Mouse (Mus musculus) regulatory T cell (primary cell): ENCODE data around the gene Ndrg3.
"Not testable (repeated sequence)": the region's sequence is repeated elsewhere in the genome, so short reads cannot be mapped to it uniquely, and the experiment has no call there.

ENCODE experiments used
- in situ Hi-C: fragments of 300-600 bp; cut with MboI, MseI; formaldehyde crosslinking; loops from one replicate; pipeline ENCODE4 v1.15.1; 2025; ENCODE audit warnings: high pct_unique_total_duplicates

The Ndrg3 gene

DNA sequence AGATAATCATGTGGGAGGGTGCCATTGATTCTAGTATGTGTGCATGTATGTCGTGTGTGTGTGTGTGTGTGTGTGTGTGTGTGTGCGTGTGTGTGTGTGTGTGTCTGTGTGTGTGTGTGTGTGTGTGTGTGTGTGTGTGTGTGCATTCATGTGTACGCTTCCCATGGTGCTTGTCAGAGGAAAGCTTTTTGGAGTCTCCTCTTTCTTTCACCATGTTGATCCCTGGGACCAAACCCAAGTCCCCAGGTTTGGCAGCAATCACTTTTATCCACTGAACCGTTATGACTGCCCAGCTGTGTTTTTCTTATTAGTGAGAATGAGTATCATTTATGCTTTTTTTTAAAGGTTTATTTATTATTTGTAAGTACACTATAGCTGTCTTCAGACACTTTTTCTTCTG lies 89.4 kb downstream of the Ndrg3 start:
- in situ Hi-C loops, result loop anchor here (10.0 kb wide), 1 partner anchor 1438 kb away; no protein-coding TSS in a partner anchor

DNA sequence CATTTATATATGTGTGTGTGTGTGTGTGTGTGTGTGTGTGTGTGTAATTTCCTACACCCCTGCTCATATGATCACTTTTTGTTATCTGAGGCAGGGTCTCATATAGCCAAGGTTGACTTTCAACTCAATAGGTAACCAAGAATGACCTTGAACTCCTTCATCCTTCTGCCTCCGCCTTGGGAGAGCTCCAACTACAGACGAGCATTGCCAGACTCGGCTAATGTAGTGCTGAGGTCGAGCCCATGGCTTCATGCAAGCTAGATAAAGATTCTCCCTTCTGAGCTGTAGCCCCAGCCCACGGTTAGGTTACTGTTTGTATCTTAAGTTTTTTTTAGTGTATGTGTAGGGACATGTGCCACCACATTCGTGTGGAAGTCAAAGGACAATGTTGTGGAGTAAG lies 90.0 kb downstream of the Ndrg3 start:
- in situ Hi-C loops, result loop anchor here (10.0 kb wide), 1 partner anchor 1437 kb away; no protein-coding TSS in a partner anchor

DNA sequence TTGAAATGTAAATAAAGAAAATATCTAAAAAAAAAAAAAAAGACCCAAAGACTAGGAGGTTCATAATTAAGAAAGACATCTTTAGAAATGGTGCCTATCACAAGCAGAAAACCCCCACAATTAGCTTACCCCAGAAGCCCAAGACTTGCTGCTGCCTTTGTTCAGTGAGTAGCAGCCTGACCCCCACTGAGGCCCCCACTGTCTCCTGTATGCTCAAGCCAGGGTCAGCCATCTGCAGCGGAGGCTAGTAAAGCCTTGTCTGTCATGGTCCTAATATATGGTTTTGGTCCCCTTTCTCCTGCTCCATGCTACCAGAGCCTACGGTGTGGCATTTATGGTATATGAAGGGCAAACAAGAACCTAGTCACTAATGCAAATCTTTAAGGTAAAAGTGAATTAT lies 90.5 kb downstream of the Ndrg3 start:
- in situ Hi-C loops, result loop anchor here (10.0 kb wide), 1 partner anchor 1437 kb away; no protein-coding TSS in a partner anchor

DNA sequence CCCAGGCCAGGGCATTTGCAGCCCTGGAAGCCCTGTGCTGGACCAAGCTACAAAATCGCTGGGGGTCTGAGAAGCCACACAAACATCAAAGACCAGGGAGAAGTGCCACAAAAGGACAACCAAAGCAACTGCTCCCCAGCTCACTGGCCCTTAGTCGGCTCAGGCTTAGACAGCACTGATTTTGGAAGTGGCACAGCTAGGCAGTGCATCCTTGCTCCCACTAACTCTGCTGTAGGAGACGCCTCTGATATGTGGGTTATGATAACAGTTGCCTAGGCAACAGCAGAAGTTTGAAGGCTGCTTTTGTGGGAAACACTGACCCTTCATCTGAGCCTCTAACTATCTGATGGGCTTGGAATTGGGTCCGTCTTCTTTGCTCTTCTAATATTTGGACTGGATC lies 92.7 kb downstream of the Ndrg3 start:
- in situ Hi-C loops, result no loop called here

DNA sequence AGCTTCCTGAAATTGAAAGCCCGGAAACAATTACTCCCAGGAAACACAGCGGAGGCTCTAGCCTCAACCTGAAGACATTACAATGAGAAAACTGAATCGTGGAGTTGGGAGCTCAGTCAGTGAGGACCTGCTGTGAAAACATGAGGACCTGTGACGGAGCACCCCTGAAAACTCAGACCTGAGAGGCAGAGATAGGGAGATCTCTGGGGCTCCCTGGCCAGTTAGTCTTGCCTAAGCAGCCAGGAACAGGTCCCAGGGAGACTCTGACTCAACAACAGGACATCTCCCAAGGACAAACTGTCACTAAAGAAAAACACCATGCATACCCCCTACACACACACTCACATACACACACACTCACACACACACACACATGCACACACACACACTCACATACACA lies 93.5 kb downstream of the Ndrg3 start:
- in situ Hi-C loops, result no loop called here

DNA sequence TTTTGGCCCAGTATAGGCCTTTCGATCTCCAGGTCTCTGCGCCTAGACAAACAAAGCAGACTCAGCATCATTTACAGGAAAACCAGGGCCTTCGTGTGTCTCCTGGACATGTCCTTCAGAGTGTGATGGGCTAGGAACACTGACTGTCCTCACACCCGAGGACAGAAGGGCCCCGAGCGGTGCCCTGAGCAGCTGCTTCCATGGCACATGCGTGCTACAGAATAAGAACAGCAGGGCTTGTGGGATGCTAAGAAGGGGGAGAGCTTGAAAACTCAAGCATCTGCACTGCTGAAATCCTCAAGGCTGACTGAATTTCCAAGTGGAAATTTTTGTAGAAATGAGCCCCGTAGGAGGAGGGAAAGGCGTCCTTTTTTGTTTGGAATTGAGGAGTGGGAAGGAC lies 94.8 kb downstream of the Ndrg3 start:
- in situ Hi-C loops, result no loop called here

DNA sequence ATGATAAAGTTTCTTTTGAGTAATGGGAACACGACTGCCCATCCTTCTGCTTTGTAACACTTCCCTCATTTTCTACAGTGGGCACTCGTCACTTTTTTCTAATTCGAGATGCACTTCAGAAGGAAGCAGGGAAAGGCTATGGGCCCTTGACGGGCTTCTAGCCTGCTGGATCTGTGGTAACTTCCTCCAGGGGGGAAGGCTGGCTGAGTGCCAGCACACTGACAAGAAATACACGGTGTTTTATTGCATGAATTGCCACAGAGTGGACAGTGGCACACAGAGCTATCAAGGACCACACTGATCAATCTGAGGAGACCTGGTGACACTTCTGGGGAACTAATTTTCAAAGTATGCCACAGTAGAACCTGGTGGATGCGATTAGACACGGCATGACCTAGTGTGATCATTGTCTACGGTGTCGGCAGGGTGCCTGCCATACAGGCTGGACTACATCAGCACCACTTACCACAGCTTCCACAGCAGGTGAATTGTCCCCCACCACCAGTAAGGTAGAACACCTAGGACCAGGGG lies 95.4 kb downstream of the Ndrg3 start:
- in situ Hi-C loops, result no loop called here

DNA sequence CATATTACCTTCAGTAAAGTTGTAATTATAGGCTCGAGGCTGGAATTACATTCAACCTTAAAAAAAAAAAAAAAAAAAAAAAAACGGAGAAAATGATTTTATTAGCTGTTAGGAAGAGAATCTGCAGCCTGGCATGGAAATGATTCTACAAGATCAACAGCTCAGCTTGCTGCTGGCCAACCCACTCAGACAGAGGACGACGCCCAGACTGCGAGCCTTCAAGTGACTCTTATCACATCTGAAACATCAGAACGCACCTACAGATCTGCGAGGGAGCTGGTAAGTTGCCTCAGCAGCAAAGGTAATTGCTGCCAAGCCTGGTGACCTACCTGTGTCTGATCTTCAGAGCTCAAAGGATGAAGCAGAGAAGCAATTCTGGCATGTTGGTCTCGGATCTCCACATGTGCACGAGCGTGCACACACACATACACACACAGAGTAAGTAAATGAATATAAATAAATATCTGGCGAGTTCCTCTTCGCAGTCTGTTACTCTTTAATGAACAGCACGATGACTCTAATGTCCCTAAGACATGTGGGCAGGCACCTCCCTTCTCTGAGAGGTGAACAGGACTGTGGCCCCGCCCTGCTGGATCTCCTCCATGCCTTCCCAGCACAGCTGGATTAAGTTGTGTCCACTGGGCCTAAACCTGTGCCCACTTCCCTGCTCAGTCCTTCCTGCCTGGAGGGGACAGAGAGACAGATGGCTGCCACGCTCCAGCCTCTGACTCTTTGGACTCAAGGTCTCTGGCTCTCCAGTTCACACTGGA lies 97.2 kb downstream of the Ndrg3 start:
- in situ Hi-C loops, result no loop called here

DNA sequence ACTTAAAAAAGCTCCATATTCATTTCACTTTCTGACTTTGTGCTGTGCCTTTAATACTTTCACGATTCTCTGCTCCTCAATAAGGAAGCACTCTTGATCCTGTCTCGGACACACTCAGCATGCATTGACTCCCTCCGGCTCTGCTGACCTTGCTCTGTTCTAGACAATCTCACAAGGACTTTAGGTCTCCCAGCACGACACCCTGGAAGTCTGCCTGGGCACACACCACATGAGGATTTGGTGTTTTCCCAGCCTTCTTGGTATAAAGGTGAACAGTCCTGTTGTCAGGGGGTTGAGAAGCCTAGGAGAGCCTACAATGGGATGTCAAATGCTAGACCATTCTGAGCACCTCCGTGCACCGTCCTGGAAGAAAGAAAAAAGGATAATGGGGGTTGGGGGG lies 99.0 kb downstream of the Ndrg3 start:
- in situ Hi-C loops, result no loop called here

DNA sequence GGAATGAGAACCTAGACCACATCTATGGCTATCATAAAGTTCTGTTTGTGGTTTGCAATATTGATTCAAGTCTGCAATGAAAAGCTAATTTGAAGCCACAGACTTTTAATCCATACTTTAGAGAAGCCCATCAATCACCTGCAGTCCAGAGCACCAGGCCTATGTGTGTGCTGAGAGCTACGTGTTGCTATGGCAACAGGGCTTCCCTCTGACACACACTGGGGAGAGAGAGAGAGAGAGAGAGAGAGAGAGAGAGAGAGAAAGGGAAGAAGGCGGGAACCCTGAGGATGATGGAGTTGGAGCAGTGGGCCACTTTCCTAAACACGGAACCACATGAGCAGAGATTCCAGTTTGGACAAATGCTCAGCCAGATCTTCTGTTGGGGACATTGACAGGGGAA lies 99.6 kb downstream of the Ndrg3 start:
- in situ Hi-C loops, result no loop called here

DNA sequence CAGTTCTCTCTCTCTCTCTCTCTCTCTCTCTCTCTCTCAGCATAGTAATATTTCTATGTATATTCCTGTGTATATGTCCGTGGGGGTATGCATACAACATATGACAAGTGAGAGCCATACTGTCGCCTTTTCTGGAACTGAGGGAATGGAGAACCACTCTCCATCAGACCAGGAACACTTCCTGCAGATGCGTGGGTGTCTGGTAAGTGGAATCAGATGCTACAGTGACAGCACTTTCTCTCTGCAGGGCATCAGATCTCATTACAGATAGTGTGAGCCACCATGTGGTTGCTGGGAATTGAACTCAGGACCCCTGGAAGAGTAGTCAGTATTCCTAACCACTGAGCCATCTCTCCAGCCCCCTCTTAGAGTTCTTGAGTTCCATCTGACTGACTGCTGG lies 103.4 kb downstream of the Ndrg3 start:
- in situ Hi-C loops, result no loop called here

DNA sequence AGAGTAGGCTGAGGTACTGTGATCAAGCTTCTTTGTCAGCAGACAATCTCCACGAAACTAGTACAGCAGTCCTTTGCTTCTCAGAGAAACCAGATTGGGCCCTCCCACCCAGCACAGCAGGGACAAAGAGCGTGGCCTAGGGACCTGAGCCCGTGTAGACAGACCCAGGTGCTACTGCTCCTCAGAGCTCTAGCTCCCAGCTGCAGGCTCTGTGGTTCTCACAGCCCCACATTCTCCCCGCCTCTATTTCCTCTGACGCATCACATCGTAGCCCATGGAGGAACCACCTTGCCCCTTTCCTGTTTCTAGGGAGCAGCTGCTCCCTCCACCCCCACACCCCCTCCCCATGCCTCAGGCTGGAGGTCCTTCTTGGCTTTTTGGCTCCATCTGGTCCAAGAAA lies 104.8 kb downstream of the Ndrg3 start, which contains the start of gene Sla2:
Gene Sla2, minus strand, starts transcription at position 176 of the 400 bp plus-strand sequence.
- in situ Hi-C loops, result no loop called here

DNA sequence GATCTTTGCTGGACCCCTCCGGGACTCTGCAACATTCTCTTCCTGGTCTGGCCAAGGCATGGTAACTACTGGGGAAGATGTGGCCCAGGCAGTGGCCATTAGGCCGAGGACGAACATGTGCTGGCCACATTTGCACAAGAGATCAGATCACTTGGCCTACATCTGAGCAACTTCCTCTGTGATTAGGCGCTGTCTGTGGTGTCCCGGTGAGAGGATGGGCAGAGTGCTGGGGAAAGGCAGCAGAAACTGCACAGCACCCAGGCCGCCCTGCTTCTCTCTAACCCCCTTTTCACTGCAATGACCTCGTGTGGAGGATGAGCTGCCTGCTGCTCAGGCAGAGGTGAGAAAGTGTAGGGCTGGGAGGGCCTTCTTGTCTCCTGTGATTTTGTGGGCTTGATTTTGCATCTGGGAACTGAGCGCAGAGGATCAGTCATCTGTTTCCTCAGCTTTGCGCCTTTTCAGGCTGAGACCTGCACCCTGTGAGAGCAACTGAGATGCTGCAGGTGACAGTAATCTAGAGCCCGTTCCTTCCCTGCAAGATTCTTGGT lies 105.7 kb downstream of the Ndrg3 start:
- in situ Hi-C loops, result no loop called here

DNA sequence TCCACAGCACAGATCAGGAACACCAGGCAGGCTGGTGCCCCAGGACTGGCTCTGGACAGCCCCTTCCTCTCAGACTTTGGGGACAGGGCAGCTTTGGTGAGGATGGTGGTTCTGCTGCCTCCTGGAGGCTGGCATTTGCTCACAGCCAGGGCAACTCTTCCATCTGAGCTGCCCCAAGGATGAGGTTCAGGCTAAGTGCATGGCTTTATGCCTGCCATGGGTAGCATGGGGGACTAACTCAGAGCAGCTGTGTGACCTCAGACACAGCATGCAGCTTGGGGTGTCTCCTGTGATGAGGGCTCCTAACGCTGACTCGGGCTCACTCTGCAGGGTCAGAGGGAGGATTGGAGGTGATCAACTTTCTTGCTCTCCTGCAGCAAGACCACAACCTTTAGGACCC lies 106.2 kb downstream of the Ndrg3 start:
- in situ Hi-C loops, result not testable (repeated sequence)

DNA sequence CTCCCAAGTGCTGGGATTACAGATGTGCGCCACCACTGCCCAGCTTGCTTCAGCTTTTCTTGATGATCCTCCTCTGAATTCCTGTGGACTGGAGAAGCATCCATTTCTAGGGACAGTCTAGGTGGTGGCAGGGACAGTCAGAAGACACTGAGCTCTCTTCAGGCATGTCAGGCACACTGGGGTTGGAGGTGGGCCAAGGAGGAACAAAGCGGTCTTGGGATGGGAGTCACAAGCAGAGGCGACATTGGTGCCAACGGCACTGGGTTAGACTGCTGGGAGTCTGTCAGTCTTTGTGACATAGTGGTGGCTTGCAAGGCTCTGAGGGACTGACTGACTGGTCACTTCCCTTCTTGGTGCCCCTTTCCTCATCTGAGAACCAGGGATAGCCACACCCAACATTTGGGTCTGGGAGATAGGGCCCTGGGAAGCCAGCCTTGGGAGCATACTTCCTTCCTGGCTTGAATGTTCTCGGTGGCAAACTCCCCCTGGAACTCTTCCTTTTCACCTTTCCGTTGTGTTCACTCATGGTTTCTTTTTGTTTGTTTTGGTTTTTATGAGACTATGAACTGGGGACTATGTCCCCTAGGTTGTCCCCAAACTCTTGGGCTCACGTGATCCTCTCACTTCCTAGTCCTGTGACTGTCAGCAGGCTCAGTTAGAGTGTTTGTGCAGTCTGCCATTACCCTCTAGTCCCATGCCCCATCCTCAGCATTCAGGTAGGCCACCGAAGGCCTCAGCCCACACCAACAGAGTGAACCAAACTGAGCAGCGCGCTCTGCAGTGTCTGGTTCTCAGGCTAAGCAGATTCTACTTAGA lies 107.3 kb downstream of the Ndrg3 start:
- in situ Hi-C loops, result no loop called here

DNA sequence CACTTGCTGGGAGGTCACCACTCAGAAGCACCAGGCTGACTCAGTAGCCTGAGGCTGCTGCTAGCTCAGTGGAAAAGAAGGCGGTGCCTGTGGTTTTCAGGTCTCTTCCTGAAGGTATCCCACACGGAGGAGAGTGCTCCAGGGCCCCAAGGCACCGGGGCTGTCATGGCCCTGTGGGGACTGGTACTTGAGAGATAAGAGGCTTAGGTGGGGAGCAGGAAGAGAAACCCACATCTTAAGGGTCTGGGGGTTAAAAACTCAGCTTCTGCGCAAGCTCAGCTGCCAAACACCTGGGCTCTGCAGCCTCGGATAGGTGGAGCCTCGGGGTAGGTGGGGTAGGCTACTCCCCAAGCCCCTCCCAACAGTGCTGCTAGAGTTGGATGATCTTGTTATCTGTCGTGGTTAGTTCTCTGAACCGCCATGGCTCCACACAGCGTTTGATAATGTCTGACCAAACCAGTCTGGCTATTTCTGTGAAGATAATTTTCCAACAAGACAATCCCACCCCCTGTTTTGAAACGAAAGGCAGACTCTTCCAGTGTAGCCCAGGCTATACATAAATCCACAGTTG lies 109.3 kb downstream of the Ndrg3 start:
- in situ Hi-C loops, result no loop called here

DNA sequence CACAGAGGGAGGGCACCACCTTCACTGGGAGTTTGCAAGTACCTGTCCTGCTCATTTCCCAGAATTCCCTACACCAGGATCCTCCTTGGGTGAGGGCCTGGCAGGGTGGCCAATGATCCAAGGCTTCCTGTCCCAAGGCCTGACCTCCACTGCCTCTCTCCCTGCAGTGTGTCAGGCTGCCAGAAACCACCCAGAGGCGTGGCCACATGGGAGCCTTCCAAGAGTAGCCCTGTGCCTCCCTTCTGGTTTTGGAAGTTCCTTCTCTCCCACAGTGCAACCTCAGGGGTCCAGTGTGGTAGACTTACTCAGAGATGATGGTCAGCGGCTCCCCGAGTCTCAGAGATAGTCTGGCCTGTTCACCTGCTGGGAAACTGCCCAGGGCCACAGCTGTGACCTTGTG lies 112.3 kb downstream of the Ndrg3 start:
- in situ Hi-C loops, result no loop called here

DNA sequence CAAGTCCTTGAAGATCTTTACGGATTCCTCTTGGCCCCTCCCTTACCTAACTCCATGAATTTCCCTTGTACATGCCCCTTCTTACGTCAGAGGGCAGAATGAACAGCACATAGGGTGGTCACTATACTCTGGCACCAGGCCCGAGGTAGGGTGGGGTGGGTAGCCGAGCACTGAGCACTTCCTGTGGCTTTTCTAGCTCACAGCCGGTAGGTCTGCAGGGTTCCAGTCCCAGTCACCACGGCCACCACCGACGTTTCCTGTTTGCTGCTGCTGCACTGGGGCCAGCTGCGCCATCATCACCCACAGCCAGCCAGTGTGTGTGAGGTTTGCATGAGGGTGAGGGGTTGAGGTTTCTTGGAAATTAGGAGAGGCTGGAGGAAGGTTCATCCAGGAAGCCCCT lies 114.1 kb downstream of the Ndrg3 start:
- in situ Hi-C loops, result no loop called here
